Comparison of ENCODE assay signal across 8 mouse cellular contexts in genomic region chr2:158550067-158550466, GRCm38 (mm10). TPM values are rescaled to one million over a fixed set of nuclear protein-coding genes. Genes with fewer than 3 reads are reported as not detected.
DNase-seq lines count a peak whose midpoint lies in the region; ATAC-seq and TF ChIP-seq lines count a peak whose summit lies in the region.

No protein-coding gene starts in this region.

- H3K9me3 ChIP-seq in intestine, embryonic 14.5 days (ENCODE audit: control insufficient read depth, low read length): no peaks in the 10 kb centered on the region
- H3K9me3 ChIP-seq in intestine, embryonic 15.5 days: no peaks in the 10 kb centered on the region
- H3K9me3 ChIP-seq in forebrain, postnatal 0 days (ENCODE audit: low read length): no peaks in the 10 kb centered on the region
- H3K9me3 ChIP-seq in limb, embryonic 10.5 days (replicated peaks): no peaks in the 10 kb centered on the region
- no peaks in the 10 kb centered on the region for H3K9me3 ChIP-seq in neural tube, embryonic 11.5 days (ENCODE audit: control insufficient read depth, low read length)
- no peaks in the 10 kb centered on the region for H3K9me3 ChIP-seq in stomach, embryonic 15.5 days

- peak; percentile 90 for DNase-seq in intestine, embryonic 14.5 days (ENCODE audit: low spot score)
- peak; percentile 54 for DNase-seq in cerebellum, adult 11 months
- peak; percentile 90 for DNase-seq in forebrain, postnatal 0 days
- peak; percentile 85 for DNase-seq in limb, embryonic 10.5 days (ENCODE audit: low spot score)
- peak; percentile 84 for DNase-seq in neural tube, embryonic 11.5 days (ENCODE audit: low spot score)

- ATAC-seq in intestine, embryonic 14.5 days (replicated peaks; ENCODE audit: low FRiP score, low TSS enrichment, low read depth): no peak
- no peak for ATAC-seq in intestine, embryonic 15.5 days
- peak; percentile 85 for ATAC-seq in forebrain, postnatal 0 days
- peak; percentile 67 for ATAC-seq in inflammation-experienced regulatory T-cells, adult 6 months
- peak; percentile 62; the same call in 1 of the 2 replicates for ATAC-seq in neural tube, embryonic 11.5 days (ENCODE audit: insufficient read depth, low FRiP score, low TSS enrichment)
- 0 out of 2 replicates have a peak, but pooled peaks have one; percentile 47 for ATAC-seq in stomach, embryonic 15.5 days (ENCODE audit: insufficient read depth, low FRiP score, low read depth)

- H3K4me3 ChIP-seq in intestine, embryonic 14.5 days (ENCODE audit: low read depth, low read length): no peak overlapping the region
- no peak overlapping the region for H3K4me3 ChIP-seq in intestine, embryonic 15.5 days (replicated peaks)
- H3K4me3 ChIP-seq in forebrain, postnatal 0 days (ENCODE audit: low read depth, low read length): no peak overlapping the region
- no peak overlapping the region for H3K4me3 ChIP-seq in limb, embryonic 10.5 days
- H3K4me3 ChIP-seq in neural tube, embryonic 11.5 days (ENCODE audit: low read depth, low read length): no peak overlapping the region
- no peak overlapping the region for H3K4me3 ChIP-seq in stomach, embryonic 15.5 days (replicated peaks)

- H3K36me3 ChIP-seq in intestine, embryonic 14.5 days (ENCODE audit: control insufficient read depth, insufficient read depth, low read length): no peaks in the 10 kb centered on the region
- H3K36me3 ChIP-seq in intestine, embryonic 15.5 days: no peaks in the 10 kb centered on the region
- no peaks in the 10 kb centered on the region for H3K36me3 ChIP-seq in forebrain, postnatal 0 days (ENCODE audit: insufficient read depth)
- no peaks in the 10 kb centered on the region for H3K36me3 ChIP-seq in limb, embryonic 10.5 days
- no peaks in the 10 kb centered on the region for H3K36me3 ChIP-seq in neural tube, embryonic 11.5 days (ENCODE audit: control insufficient read depth, insufficient read depth, low read length)
- H3K36me3 ChIP-seq in stomach, embryonic 15.5 days: no peaks in the 10 kb centered on the region

- peak; percentile 94 for TF ChIP-seq CTCF in forebrain, postnatal 0 days (IDR thresholded peaks at IDR 0.05; ENCODE audit: low read depth)

- H3K4me1 ChIP-seq in intestine, embryonic 14.5 days (replicated peaks; ENCODE audit: control insufficient read depth, insufficient read depth, low read length): no peaks in the 10 kb centered on the region
- 0 out of 2 replicates have a peak, but pooled peaks cover 2% of the 10 kb centered on the region for H3K4me1 ChIP-seq in intestine, embryonic 15.5 days (replicated peaks)
- H3K4me1 ChIP-seq in forebrain, postnatal 0 days (ENCODE audit: insufficient read depth): no peaks in the 10 kb centered on the region
- 0 out of 2 replicates have a peak, but pooled peaks cover 8% of the 10 kb centered on the region for H3K4me1 ChIP-seq in limb, embryonic 10.5 days
- H3K4me1 ChIP-seq in neural tube, embryonic 11.5 days (ENCODE audit: control insufficient read depth, insufficient read depth, low read length): no peaks in the 10 kb centered on the region
- no peaks in the 10 kb centered on the region for H3K4me1 ChIP-seq in stomach, embryonic 15.5 days

- H3K27me3 ChIP-seq in intestine, embryonic 14.5 days (replicated peaks; ENCODE audit: control insufficient read depth, insufficient read depth, low read length): peaks cover 23% of the 10 kb centered on the region
- peaks cover 29% of the 10 kb centered on the region for H3K27me3 ChIP-seq in intestine, embryonic 15.5 days (replicated peaks)
- H3K27me3 ChIP-seq in forebrain, postnatal 0 days (ENCODE audit: insufficient read depth, low read length): no peaks in the 10 kb centered on the region; the same call in none of the 2 replicates
- peaks cover 63% of the 10 kb centered on the region for H3K27me3 ChIP-seq in limb, embryonic 10.5 days (ENCODE audit: low read depth, poor library complexity, severe bottlenecking)
- peaks cover 21% of the 10 kb centered on the region for H3K27me3 ChIP-seq in neural tube, embryonic 11.5 days (ENCODE audit: control insufficient read depth, insufficient read depth, low read length)
- peaks cover 19% of the 10 kb centered on the region for H3K27me3 ChIP-seq in stomach, embryonic 15.5 days (replicated peaks)

- WGBS in intestine, embryonic 14.5 days: 6% methylated on average over 3 of the region's 3 CpGs
- 4% methylated on average over 3 of the region's 3 CpGs for WGBS in intestine, embryonic 15.5 days
- 2% methylated on average over 3 of the region's 3 CpGs for WGBS in forebrain, postnatal 0 days
- 0% methylated on average over 3 of the region's 3 CpGs for WGBS in limb, embryonic 10.5 days
- WGBS in neural tube, embryonic 11.5 days: 5% methylated on average over 3 of the region's 3 CpGs
- 3% methylated on average over 3 of the region's 3 CpGs for WGBS in stomach, embryonic 15.5 days

- H3K27ac ChIP-seq in intestine, embryonic 14.5 days (ENCODE audit: low read depth): no peak overlapping the region
- no peak overlapping the region for H3K27ac ChIP-seq in intestine, embryonic 15.5 days
- no peak overlapping the region for H3K27ac ChIP-seq in forebrain, postnatal 0 days (ENCODE audit: low read depth, low read length)
- H3K27ac ChIP-seq in limb, embryonic 10.5 days: no peak overlapping the region
- H3K27ac ChIP-seq in neural tube, embryonic 11.5 days (ENCODE audit: low read depth, low read length): no peak overlapping the region
- H3K27ac ChIP-seq in stomach, embryonic 15.5 days: no peak overlapping the region

- H3K4me2 ChIP-seq in intestine, embryonic 14.5 days (ENCODE audit: low read length): no peak overlapping the region
- H3K4me2 ChIP-seq in intestine, embryonic 15.5 days (replicated peaks): no peak overlapping the region
- no peak overlapping the region for H3K4me2 ChIP-seq in forebrain, postnatal 0 days (ENCODE audit: low read depth)
- no peak overlapping the region for H3K4me2 ChIP-seq in neural tube, embryonic 11.5 days (ENCODE audit: low read depth)
- H3K4me2 ChIP-seq in stomach, embryonic 15.5 days: no peak overlapping the region

- no peak overlapping the region for H3K9ac ChIP-seq in intestine, embryonic 14.5 days (ENCODE audit: low read length)
- H3K9ac ChIP-seq in intestine, embryonic 15.5 days: no peak overlapping the region
- H3K9ac ChIP-seq in forebrain, postnatal 0 days: no peak overlapping the region
- H3K9ac ChIP-seq in neural tube, embryonic 11.5 days (ENCODE audit: low read length): no peak overlapping the region
- H3K9ac ChIP-seq in stomach, embryonic 15.5 days: no peak overlapping the region

RNA-seq across cellular contexts. Expression of gene Arhgap40, which starts 37.5 kb away (rescaled TPM):
- 0.11 and 0.15 TPM in 2 replicates for polyA plus RNA-seq in intestine, embryonic 14.5 days (2014; fragmentation: Nextera tagmentation; extraction: Ambion mirVana)
- polyA plus RNA-seq in intestine, embryonic 15.5 days (2015; fragmentation: Nextera tagmentation; extraction: Ambion mirVana): 0.23 TPM in 1 of 2 replicates, not detected in the other
- total RNA-seq in forebrain, postnatal 0 days (2014; rRNA removed): 0.14 and 0.46 TPM in 2 replicates
- 0.41 and 0.58 TPM in 2 replicates for polyA plus RNA-seq in forebrain, postnatal 0 days (2015; fragmentation: Nextera tagmentation; extraction: Ambion mirVana)
- polyA plus RNA-seq in inflammation-experienced regulatory T-cells, adult 6 months (2017; shearing (Covaris generic)): not detected
- polyA plus RNA-seq in limb, embryonic 10.5 days (2016; fragmentation: Nextera tagmentation; extraction: Ambion mirVana): 0.16 TPM in 1 of 2 replicates, not detected in the other
- polyA plus RNA-seq in neural tube, embryonic 11.5 days (2014; fragmentation: Nextera tagmentation; extraction: Ambion mirVana): not detected in 2 replicates
- 1.9 and 2.9 TPM in 2 replicates for polyA plus RNA-seq in stomach, embryonic 15.5 days (2015; fragmentation: Nextera tagmentation; extraction: Ambion mirVana)

RNA-seq across cellular contexts. Expression of gene Adig, which starts 47.7 kb away (rescaled TPM):
- not detected in 2 replicates for polyA plus RNA-seq in intestine, embryonic 14.5 days (2014; fragmentation: Nextera tagmentation; extraction: Ambion mirVana)
- polyA plus RNA-seq in intestine, embryonic 15.5 days (2015; fragmentation: Nextera tagmentation; extraction: Ambion mirVana): not detected in 2 replicates
- total RNA-seq in forebrain, postnatal 0 days (2014; rRNA removed): not detected in 2 replicates
- not detected in 2 replicates for polyA plus RNA-seq in forebrain, postnatal 0 days (2015; fragmentation: Nextera tagmentation; extraction: Ambion mirVana)
- polyA plus RNA-seq in inflammation-experienced regulatory T-cells, adult 6 months (2017; shearing (Covaris generic)): not detected
- 0.35 TPM in 1 of 2 replicates, not detected in the other for polyA plus RNA-seq in limb, embryonic 10.5 days (2016; fragmentation: Nextera tagmentation; extraction: Ambion mirVana)
- polyA plus RNA-seq in neural tube, embryonic 11.5 days (2014; fragmentation: Nextera tagmentation; extraction: Ambion mirVana): not detected in 2 replicates
- 0.77 and 1.1 TPM in 2 replicates for polyA plus RNA-seq in stomach, embryonic 15.5 days (2015; fragmentation: Nextera tagmentation; extraction: Ambion mirVana)

Comparison
In these comparisons a context has a peak if more than half of its experiments do, and no peak if none do; other contexts are left out.
1. ATAC-seq: peak in forebrain, postnatal 0 days (single experiment), inflammation-experienced regulatory T-cells, adult 6 months (single experiment), neural tube, embryonic 11.5 days (single experiment) and stomach, embryonic 15.5 days (single experiment); none in intestine, embryonic 14.5 days (single experiment) and intestine, embryonic 15.5 days (single experiment).
2. Peak in every context shown above with its lines, with median percentiles within 50 percentile points of each other: DNase-seq.